Mouse (Mus musculus): ENCODE data around the gene Mmp14.

- TF ChIP-seq CTCF (conservative IDR thresholded peaks at IDR 0.05; ENCODE audit: low read length) (peak; percentile 95), NANOG (IDR thresholded peaks at IDR 0.05; ENCODE audit: borderline replicate concordance, low read length) (no peak), POU5F1 (IDR thresholded peaks at IDR 0.05; ENCODE audit: borderline replicate concordance, low read length) (no peak)
Measured at GRCm38 (mm10) chr14:54482498-54482897, 51.1 kb downstream of the Mmp14 start.

Data from E14TG2a.4 (cell line).